Mouse (Mus musculus) liver, postnatal 0 days (tissue): ENCODE measurements around the gene Mbnl2. TPM values are rescaled to one million over a fixed set of nuclear protein-coding genes. Genes with fewer than 3 reads are reported as not detected.

Experiments
- ATAC-seq: fragments of 200-750 bp; cut with Nextera tagmentation; 2 replicates; pipeline ENCODE4 v1.8.0; 2017; ENCODE audit warnings: mild to moderate bottlenecking, moderate library complexity
- DNase-seq: peaks from one replicate; pipeline ENCODE4 v3.0.0-alpha.2; 2016
- H3K27ac ChIP-seq: fragments of 300-500 bp; sonication (generic); 2 replicates; pipeline ENCODE4 v1.5.1; 2014; ENCODE audit warnings: antibody characterized with exemption, moderate library complexity, mild to moderate bottlenecking, low read depth
- H3K27me3 ChIP-seq: fragments of 300-500 bp; sonication (generic); 2 replicates; pipeline ENCODE4 v1.6.1; 2014; ENCODE audit warnings: low read length, control low read depth, mixed read lengths; ENCODE audit not compliant: insufficient read depth
- H3K36me3 ChIP-seq: fragments of 300-500 bp; sonication (generic); replicated peaks from 2 replicates; pipeline ENCODE4 v1.6.1; 2014; ENCODE audit warnings: mild to moderate bottlenecking, control low read depth, low read length, moderate library complexity, mixed read lengths; ENCODE audit not compliant: insufficient read depth
- H3K4me1 ChIP-seq: fragments of 300-500 bp; sonication (generic); 2 replicates; pipeline ENCODE4 v1.6.1; 2014; ENCODE audit warnings: antibody characterized with exemption, mild to moderate bottlenecking, control low read depth; ENCODE audit not compliant: insufficient read depth
- H3K4me2 ChIP-seq: fragments of 300-500 bp; sonication (generic); 2 replicates; pipeline ENCODE4 v1.6.1; 2014; ENCODE audit warnings: low read depth, mild to moderate bottlenecking, low read length, moderate library complexity, mixed read lengths
- H3K4me3 ChIP-seq: fragments of 300-500 bp; sonication (generic); 2 replicates; pipeline ENCODE4 v1.5.1; 2014; ENCODE audit warnings: low read depth, low read length
- H3K9ac ChIP-seq: fragments of 300-500 bp; sonication (generic); replicated peaks from 2 replicates; pipeline ENCODE4 v1.6.1; 2014; ENCODE audit warnings: mild to moderate bottlenecking, moderate library complexity
- H3K9me3 ChIP-seq: fragments of 300-500 bp; sonication (generic); 2 replicates; pipeline ENCODE4 v1.6.1; 2016; ENCODE audit warnings: mild to moderate bottlenecking, control low read depth, low read length, mixed read lengths
- CTCF ChIP-seq: sonication (generic); IDR thresholded peaks from 2 replicates; pipeline ENCODE4 v1.5.1; 2016; ENCODE audit warnings: antibody characterized with exemption, low read depth
- EP300 ChIP-seq: IDR thresholded peaks from 2 replicates; pipeline ENCODE4 v1.6.1; 2016; ENCODE audit warnings: antibody characterized with exemption, low read depth, mild to moderate bottlenecking
- WGBS: fragments of 180-500 bp; shearing (Covaris S2); extraction: QIAGEN DNeasy Blood & Tissue Kit; methylation state at CpG from one replicate; pipeline ENCODE4 v1.1.7; 2014; ENCODE audit not compliant: insufficient replicate concordance; 5-methylcytosine and 5-hydroxymethylcytosine counted together
- polyA plus RNA-seq: library from polyadenylated mRNA; unstranded; fragments of >200 nt; fragmentation: Nextera tagmentation; extraction: Ambion mirVana; gene quantifications from 2 replicates; pipeline ENCODE4 v1.2.1, GENCODE M21; 2015

Gene Mbnl2
- polyA plus RNA-seq, 1 experiment from 2014 or later, result 16.9 TPM

DNA sequence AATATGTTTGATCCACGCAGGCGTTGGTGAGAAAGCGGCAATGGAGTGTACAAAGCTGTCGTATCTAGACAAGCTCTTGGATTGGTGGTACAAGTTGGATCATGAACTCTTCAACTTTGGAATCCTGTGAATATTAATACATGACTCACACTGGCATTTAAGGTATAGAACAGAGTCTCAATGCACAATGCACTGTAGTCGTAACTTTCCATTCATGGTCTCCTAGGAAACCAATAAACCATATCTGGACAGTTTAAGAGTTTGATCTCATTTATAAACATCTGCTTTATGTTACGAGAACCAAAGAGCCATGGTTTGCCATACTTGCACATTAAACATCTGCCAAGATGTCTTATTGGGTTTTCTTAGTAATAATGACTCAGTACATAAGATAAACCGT lies 66.9 kb downstream of the Mbnl2 start:
- Histone ChIP-seq H3K4me3 (no peak overlapping the region), H3K4me2 (no peak overlapping the region), H3K27me3 (no peaks in the 10 kb centered on the region), H3K27ac (no peak overlapping the region), H3K9ac (no peak overlapping the region), H3K9me3 (no peaks in the 10 kb centered on the region), H3K36me3 (no peaks in the 10 kb centered on the region; the same call in 1 of the 2 replicates), H3K4me1 (peaks cover 8% of the 10 kb centered on the region)
- DNase-seq, result no peak
- TF ChIP-seq EP300 (no peak), CTCF (no peak)
- 84% methylated on average over 7 of the region's 7 CpGs for WGBS
- no peak for ATAC-seq

DNA sequence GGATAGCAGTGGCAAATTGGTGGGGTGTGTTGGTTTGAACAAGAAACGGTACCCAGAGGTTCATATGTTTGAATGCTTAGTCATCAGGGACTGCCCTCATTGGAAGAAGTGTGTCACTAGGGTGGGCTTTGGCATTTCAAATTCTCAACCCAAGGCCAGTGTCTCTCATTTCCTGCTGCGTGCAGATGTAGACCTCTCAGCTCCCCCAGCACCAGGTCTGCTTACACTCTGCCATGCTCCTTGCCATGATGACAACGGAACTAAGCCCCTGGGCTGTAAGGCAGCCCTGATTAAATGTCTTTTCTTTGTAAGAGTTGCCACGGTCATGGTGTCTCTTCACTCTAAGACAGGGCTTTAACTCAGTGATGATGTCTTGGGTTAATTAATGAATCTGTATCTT lies 69.2 kb downstream of the Mbnl2 start:
- Histone ChIP-seq H3K4me3 (no peak overlapping the region), H3K27me3 (no peaks in the 10 kb centered on the region), H3K27ac (no peak overlapping the region), H3K9me3 (no peaks in the 10 kb centered on the region), H3K36me3 (peaks cover 3% of the 10 kb centered on the region; the same call in 1 of the 2 replicates), H3K4me1 (no peaks in the 10 kb centered on the region), H3K4me2 (no peak overlapping the region), H3K9ac (no peak overlapping the region)
- DNase-seq (no peak), ATAC-seq (no peak)
- WGBS, result 72% methylated on average over 4 of the region's 4 CpGs
- TF ChIP-seq EP300, result no peak

DNA sequence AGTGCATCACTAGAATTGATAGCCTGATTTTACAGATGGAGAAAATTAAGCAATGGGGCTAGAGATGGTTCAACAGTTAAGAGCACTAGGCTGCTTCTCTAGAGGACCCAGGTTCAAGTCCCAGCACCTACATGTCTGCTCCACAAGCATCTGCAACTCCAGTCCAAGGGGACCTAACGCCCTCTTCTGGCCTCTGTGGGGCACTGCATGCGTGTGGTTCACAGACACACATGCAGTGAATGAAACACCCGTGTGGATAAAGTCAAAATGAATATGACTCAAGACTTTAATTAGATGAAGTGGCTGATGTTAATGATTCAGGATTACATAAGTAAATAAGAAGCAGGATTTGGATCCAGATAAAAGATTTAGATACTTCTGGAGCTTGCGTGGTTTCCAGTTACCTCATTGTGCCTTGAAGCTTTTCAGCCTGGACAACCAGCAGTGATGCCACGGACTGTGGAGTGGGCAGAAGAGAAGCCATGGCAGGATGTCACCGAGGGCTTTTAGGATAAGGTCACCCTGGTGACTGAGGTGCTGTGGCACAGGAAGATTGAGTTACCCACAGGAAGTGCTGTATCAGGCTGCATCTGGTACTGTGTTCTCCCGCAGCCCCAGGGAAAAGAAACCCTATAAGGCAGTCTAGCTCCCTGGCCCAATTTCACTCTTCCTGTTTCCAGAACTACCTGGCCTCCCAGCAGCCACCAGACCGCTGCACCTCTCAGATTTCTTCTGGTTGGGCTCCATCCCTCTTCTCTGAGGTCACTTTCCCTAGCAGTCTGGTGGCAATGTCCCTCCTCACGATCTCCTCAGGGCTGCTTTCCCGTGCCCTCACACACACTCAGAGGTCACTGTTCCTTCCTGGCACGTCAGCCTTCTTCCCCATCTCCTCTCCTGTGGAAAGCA lies 72.2 kb downstream of the Mbnl2 start:
- no peak overlapping the region for H3K27ac ChIP-seq
- TF ChIP-seq CTCF (peak; percentile 45), EP300 (no peak)
- WGBS, result 49% methylated on average over 11 of the region's 11 CpGs

DNA sequence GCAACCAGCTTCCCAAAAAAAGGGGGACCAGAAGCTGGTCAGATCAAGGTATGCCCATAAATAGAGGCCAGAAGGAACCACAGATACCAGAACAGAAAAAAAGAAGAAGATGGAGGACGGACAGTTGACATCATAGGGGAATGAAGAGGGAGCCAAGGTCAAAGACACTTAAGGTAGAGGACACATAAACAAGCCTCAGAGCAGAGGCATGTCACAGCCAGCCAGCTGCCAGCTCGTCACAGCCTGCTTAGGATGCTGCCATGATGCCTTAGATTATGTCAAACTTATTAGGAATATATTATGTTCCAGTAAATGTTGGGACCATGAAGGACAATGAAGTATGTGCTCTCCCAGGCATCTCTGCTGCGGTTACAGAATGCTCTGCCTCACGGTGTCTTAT lies 73.9 kb downstream of the Mbnl2 start:
- TF ChIP-seq EP300 (no peak), CTCF (no peak)
- WGBS, result 74% methylated on average over 4 of the region's 4 CpGs
- Histone ChIP-seq H3K9me3 (no peaks in the 10 kb centered on the region), H3K4me3 (no peak overlapping the region), H3K4me2 (no peak overlapping the region), H3K27ac (no peak overlapping the region), H3K9ac (no peak overlapping the region), H3K36me3 (peaks cover 3% of the 10 kb centered on the region; the same call in 1 of the 2 replicates), H3K4me1 (no peaks in the 10 kb centered on the region), H3K27me3 (no peaks in the 10 kb centered on the region)
- ATAC-seq (no peak), DNase-seq (no peak)

More for the DNA sequence above, 72.2 kb downstream of the Mbnl2 start:
- Histone ChIP-seq H3K9ac (no peak overlapping the region), H3K9me3 (no peaks in the 10 kb centered on the region), H3K27me3 (no peaks in the 10 kb centered on the region), H3K4me1 (no peaks in the 10 kb centered on the region), H3K36me3 (peaks cover 3% of the 10 kb centered on the region; the same call in 1 of the 2 replicates), H3K4me3 (no peak overlapping the region), H3K4me2 (no peak overlapping the region)
- no peak for ATAC-seq
- no peak for DNase-seq

DNA sequence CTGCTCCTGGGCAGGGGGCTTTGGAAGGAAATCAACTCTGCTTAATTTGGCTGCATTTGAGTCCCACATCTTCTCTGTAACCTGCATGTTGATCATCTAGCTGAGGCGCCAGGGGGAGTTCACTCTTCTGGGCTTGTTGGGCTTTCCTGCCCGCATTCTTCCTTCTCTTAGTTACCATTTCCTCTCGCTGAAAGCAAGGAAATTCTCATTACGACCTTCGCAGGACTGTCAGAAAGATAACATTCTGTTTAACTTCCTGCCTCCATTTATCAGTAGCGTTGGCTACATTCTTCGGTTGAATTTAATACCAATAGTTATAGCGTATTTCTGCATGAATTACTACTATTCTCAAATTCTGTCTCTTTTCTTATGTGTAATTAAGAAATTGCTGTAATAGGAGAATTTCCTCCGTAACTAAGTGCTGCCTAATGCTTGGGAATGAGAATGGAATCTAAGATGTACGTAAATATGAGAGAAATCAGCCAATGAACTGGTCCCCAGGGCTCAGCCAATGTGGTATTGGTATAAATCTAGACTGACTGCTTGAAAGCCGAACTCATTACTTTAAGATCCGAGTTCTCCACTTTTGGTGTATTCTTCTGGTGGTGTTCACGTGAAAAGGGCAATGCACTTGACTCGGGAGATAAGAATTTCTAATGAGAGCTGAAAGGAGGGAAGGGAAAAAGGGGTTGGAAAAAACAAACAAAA lies 76.8 kb downstream of the Mbnl2 start:
- ATAC-seq (no peak), DNase-seq (no peak)
- Histone ChIP-seq H3K36me3 (0 out of 2 replicates have a peak, but pooled peaks cover 3% of the 10 kb centered on the region), H3K9me3 (no peaks in the 10 kb centered on the region), H3K9ac (no peak overlapping the region), H3K27ac (no peak overlapping the region; the same call in 1 of the 2 replicates), H3K27me3 (no peaks in the 10 kb centered on the region), H3K4me3 (no peak overlapping the region), H3K4me1 (peaks cover 4% of the 10 kb centered on the region; the same call in 1 of the 2 replicates), H3K4me2 (no peak overlapping the region)
- 40% methylated on average over 14 of the region's 14 CpGs for WGBS
- TF ChIP-seq EP300 (peak; percentile 36; the same call in 1 of the 2 replicates), CTCF (no peak)

DNA sequence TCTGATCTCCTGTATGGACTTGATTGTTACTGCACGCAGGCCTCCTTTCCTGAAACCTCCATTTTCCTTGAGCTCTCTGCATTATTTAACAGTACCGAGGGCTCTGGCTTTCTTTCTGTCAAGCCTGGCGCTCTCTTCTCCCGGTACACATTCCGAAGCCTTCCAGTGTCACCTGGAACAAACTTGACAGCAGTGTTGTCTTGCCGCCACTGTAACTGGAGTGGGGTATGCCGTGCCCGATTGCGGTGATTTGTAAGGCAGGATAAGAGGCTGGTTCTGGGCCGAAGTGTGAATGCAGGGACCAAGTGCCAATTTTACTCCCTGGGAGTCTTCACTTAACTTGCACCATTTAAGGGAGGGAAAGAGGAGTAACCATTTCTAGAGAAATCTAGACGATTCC lies 77.7 kb downstream of the Mbnl2 start:
- Histone ChIP-seq H3K36me3 (0 out of 2 replicates have a peak, but pooled peaks cover 3% of the 10 kb centered on the region), H3K9me3 (no peaks in the 10 kb centered on the region), H3K4me1 (peaks cover 4% of the 10 kb centered on the region; the same call in 1 of the 2 replicates), H3K4me2 (no peak overlapping the region), H3K9ac (no peak overlapping the region), H3K27ac (no peak overlapping the region), H3K4me3 (no peak overlapping the region), H3K27me3 (no peaks in the 10 kb centered on the region)
- TF ChIP-seq EP300, result no peak
- TF ChIP-seq CTCF, result no peak
- 78% methylated on average over 11 of the region's 11 CpGs for WGBS
- no peak for ATAC-seq
- no peak for DNase-seq
